Mouse (Mus musculus) liver, adult 2 months (tissue): Measurements from ENCODE around the gene Atad3a.

Experiments
- CTCF ChIP-seq: fragments of 200-500 bp; IDR thresholded peaks from 2 replicates; pipeline ENCODE4 v1.5.1; 2011; ENCODE audit warnings: low read depth, low read length, control low read depth
- POLR2A ChIP-seq: fragments of 200-500 bp; IDR thresholded peaks from 2 replicates; pipeline ENCODE4 v1.6.1; 2011; ENCODE audit warnings: low read length, control low read depth; ENCODE audit not compliant: insufficient read depth; ENCODE audit errors: extremely low read depth

DNA sequence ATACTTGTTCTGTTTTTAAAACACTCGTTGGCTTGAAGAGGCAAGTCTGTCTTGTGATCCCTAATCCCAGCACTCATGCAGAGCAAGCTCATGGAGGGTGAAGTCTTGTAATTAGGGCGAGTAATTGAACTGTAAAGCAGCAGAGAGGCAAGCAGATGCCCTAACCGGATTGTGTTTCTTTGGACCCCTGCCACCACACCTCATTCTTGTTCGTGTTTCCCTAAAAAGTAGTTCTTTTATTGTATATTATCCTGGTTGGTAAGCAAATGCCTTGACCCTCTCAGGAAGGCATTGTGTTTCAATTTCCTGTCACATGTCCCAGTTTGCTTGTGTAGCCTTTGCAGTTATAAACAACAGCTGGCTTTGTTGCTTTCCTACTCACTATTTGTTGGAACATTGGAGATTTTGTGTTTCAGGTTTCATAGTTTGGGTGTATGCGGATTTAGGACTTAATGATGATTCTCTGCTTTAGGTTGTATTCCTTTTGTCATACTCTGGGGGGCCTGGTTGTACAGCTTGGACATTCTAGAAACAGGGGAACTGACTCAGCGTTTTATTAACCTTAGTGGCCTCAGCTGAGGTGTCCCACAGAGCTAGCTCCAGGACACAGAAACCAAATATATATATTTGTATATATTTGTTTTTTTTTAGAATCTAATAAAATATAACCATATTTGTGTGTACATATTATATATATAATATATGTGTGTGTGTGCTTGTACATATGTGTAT lies 50.2 kb downstream of the Atad3a start:
- no peak for TF ChIP-seq CTCF
- TF ChIP-seq POLR2A: no peak
